Mouse (Mus musculus) stomach, postnatal 0 days (tissue): ENCODE data around the gene 1700023F06Rik. TPM values are rescaled to one million over a fixed set of nuclear protein-coding genes. Genes with fewer than 3 reads are reported as not detected.

Experiments
- ATAC-seq: fragments of 200-750 bp; cut with Nextera tagmentation; 2 replicates; pipeline ENCODE4 v1.8.0; 2017; ENCODE audit not compliant: low FRiP score, low TSS enrichment
- DNase-seq: peaks from one replicate; pipeline ENCODE4 v3.0.0-alpha.2; 2016; ENCODE audit warnings: low spot score
- H3K27ac ChIP-seq: fragments of 300-500 bp; sonication (generic); replicated peaks from 2 replicates; pipeline ENCODE4 v1.5.1; 2014; ENCODE audit warnings: mild to moderate bottlenecking, control low read depth
- H3K27me3 ChIP-seq: fragments of 300-500 bp; sonication (generic); 2 replicates; pipeline ENCODE4 v1.6.1; 2014; ENCODE audit warnings: low read length; ENCODE audit not compliant: control insufficient read depth, insufficient read depth
- H3K36me3 ChIP-seq: fragments of 300-500 bp; sonication (generic); 2 replicates; pipeline ENCODE4 v1.6.1; 2014; ENCODE audit warnings: low read length, mixed read lengths; ENCODE audit not compliant: control insufficient read depth, insufficient read depth
- H3K4me1 ChIP-seq: fragments of 300-500 bp; sonication (generic); replicated peaks from 2 replicates; pipeline ENCODE4 v1.6.1; 2014; ENCODE audit warnings: antibody characterized with exemption; ENCODE audit not compliant: control insufficient read depth, insufficient read depth
- H3K4me2 ChIP-seq: fragments of 300-500 bp; sonication (generic); replicated peaks from 2 replicates; pipeline ENCODE4 v1.6.1; 2014; ENCODE audit warnings: low read depth, mild to moderate bottlenecking, control low read depth, moderate library complexity
- H3K4me3 ChIP-seq: fragments of 300-500 bp; sonication (generic); 2 replicates; pipeline ENCODE4 v1.5.1; 2014; ENCODE audit warnings: low read depth, low read length, control low read depth
- H3K9ac ChIP-seq: fragments of 300-500 bp; sonication (generic); 2 replicates; pipeline ENCODE4 v1.6.1; 2014; ENCODE audit warnings: mild to moderate bottlenecking, low read length, control low read depth, mixed read lengths
- H3K9me3 ChIP-seq: fragments of 300-500 bp; sonication (generic); 2 replicates; pipeline ENCODE4 v1.6.1; 2016; ENCODE audit warnings: low read length; ENCODE audit not compliant: control insufficient read depth
- CTCF ChIP-seq: IDR thresholded peaks from 2 replicates; pipeline ENCODE4 v1.5.1; 2016; ENCODE audit warnings: antibody characterized with exemption, low read depth, mild to moderate bottlenecking, moderate library complexity
- EP300 ChIP-seq: optimal IDR thresholded peaks from 2 replicates; pipeline ENCODE3; 2016; ENCODE audit warnings: antibody characterized with exemption
- WGBS: fragments of 180-500 bp; shearing (Covaris S2); extraction: QIAGEN DNeasy Blood & Tissue Kit; methylation state at CpG from one replicate; pipeline ENCODE4 v1.1.7; 2014; 5-methylcytosine and 5-hydroxymethylcytosine counted together
- polyA plus RNA-seq: library from polyadenylated mRNA; unstranded; fragments of >200 nt; fragmentation: Nextera tagmentation; extraction: Ambion mirVana; gene quantifications from 2 replicates; pipeline ENCODE4 v1.2.1, GENCODE M21; 2015

The 1700023F06Rik gene
- polyA plus RNA-seq, result 1.0 and 1.7 TPM in 2 replicates

GRCm38 (mm10) chr11:103208458-103208857 is at the start of gene 1700023F06Rik:
TSS of gene 1700023F06Rik (minus strand) at chr11:103208558.
- H3K36me3 ChIP-seq, result no peaks in the 10 kb centered on the region
- no peak for ATAC-seq
- no peaks in the 10 kb centered on the region for H3K27me3 ChIP-seq
- H3K4me3 ChIP-seq, result no peak within 1 kb of the TSS
- no peak within 1 kb of the TSS for H3K27ac ChIP-seq
- no peak within 1 kb of the TSS for H3K4me2 ChIP-seq
- H3K9me3 ChIP-seq, result no peaks in the 10 kb centered on the region
- DNase-seq, result no peak
- no peak within 1 kb of the TSS for H3K9ac ChIP-seq
- WGBS, result 87% methylated on average over 3 of the region's 3 CpGs
- TF ChIP-seq CTCF (no peak), EP300 (no peak)
- H3K4me1 ChIP-seq, result no peaks in the 10 kb centered on the region

DNA sequence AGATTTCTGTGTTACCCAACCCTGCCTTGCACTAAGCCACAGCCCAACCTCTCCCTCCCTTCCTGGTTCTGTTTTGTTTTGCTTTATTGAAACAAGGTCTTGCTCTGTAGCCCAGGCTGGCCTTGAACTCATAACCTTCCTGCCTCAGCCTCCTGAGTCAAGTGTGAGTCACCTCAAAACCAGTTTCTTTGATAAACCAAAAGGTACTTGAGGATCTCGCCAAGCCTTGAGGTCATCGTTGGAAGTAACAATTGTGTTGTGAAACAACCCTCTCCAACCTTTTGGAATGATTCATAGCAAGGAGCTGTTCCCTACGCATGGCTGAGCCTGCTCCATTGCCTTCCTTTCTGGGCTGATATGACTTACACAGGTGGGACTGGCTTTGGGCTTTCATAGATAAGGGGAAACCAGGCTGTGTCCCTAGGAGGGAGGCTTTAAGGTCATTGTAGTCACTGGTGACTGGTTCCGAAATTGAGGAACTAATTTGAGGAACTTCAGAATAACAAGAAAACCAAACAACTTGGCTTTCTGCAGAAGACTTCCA is 49.7 kb upstream of the 1700023F06Rik start:
- WGBS, result 68% methylated on average over 4 of the region's 4 CpGs
- TF ChIP-seq CTCF, result no peak
- no peak for TF ChIP-seq EP300
- DNase-seq, result no peak

DNA sequence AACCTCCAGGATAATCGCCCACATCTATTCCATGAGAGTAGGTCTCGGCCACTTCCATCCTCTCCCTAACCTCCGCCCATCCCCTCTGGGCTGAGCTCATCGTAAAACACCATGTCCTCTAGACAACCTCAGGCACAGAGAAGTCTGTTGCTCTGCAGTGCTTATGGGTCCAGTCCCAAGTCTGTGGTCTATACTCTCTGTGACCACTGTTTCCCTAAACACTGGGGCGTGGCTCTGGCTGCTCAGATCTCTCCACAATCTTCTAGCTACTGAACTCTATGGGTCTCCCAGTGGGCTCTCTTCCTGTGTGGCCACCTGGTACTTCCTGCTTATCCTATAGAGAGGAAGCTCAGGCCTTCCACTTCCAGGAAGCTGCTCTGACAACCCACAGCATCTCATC is 45.2 kb upstream of the 1700023F06Rik start:
- WGBS, result 87% methylated on average over 5 of the region's 5 CpGs
- Histone ChIP-seq H3K36me3 (no peaks in the 10 kb centered on the region), H3K9ac (no peak overlapping the region), H3K9me3 (no peaks in the 10 kb centered on the region), H3K4me1 (no peaks in the 10 kb centered on the region), H3K4me3 (no peak overlapping the region), H3K27ac (no peak overlapping the region), H3K27me3 (no peaks in the 10 kb centered on the region), H3K4me2 (no peak overlapping the region)
- DNase-seq (no peak), ATAC-seq (no peak)
- no peak for TF ChIP-seq CTCF
- TF ChIP-seq EP300, result no peak

More for the DNA sequence above, 49.7 kb upstream of the 1700023F06Rik start:
- H3K4me2 ChIP-seq, result no peak overlapping the region
- H3K4me1 ChIP-seq, result peaks cover 7% of the 10 kb centered on the region
- no peak overlapping the region for H3K9ac ChIP-seq
- no peak for ATAC-seq
- H3K4me3 ChIP-seq, result no peak overlapping the region
- H3K27me3 ChIP-seq, result no peaks in the 10 kb centered on the region
- no peak overlapping the region for H3K27ac ChIP-seq
- H3K9me3 ChIP-seq, result no peaks in the 10 kb centered on the region
- no peaks in the 10 kb centered on the region for H3K36me3 ChIP-seq

- H3K27ac ChIP-seq, result no peak overlapping the region
- H3K36me3 ChIP-seq, result no peaks in the 10 kb centered on the region
- no peak overlapping the region for H3K4me3 ChIP-seq
- DNase-seq (no peak), ATAC-seq (no peak; the same call in 1 of the 2 replicates)
- H3K27me3 ChIP-seq, result no peaks in the 10 kb centered on the region
- H3K4me1 ChIP-seq, result peaks cover 2% of the 10 kb centered on the region
- H3K4me2 ChIP-seq, result no peak overlapping the region
- WGBS, result 85% methylated on average over 5 of the region's 5 CpGs
- no peak overlapping the region for H3K9ac ChIP-seq
- H3K9me3 ChIP-seq, result no peaks in the 10 kb centered on the region
- TF ChIP-seq CTCF (no peak), EP300 (no peak)
Measured at GRCm38 (mm10) chr11:103252380-103252779, 44.0 kb upstream of the 1700023F06Rik start.

DNA sequence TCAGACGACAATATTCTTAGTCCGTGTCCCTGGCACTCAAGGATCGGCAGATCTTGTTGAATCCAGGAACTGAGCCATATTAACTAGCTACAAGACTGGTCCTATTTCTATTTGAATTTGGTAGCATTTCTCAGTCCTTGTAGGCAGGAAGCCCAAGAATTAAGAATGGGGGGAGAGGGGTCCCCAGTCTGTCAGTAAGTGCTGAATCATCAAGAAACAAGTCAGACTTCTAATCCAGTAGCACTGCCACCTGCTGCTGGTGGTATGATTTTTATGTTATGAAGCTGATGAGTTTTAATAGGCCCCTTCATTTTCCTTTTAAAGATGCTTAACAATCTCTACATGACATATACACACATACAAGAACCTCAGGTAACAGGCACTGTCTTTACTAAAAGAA is 42.0 kb upstream of the 1700023F06Rik start:
- WGBS, result 73% methylated on average over 3 of the region's 3 CpGs

GRCm38 (mm10) chr11:103249509-103249908 is 41.2 kb upstream of the 1700023F06Rik start:
- no peaks in the 10 kb centered on the region for H3K9me3 ChIP-seq
- no peaks in the 10 kb centered on the region for H3K36me3 ChIP-seq
- H3K4me3 ChIP-seq, result no peak overlapping the region
- H3K27me3 ChIP-seq, result no peaks in the 10 kb centered on the region
- DNase-seq (no peak), ATAC-seq (no peak)
- no peak overlapping the region for H3K4me2 ChIP-seq
- H3K9ac ChIP-seq, result no peak overlapping the region
- peaks cover 14% of the 10 kb centered on the region for H3K4me1 ChIP-seq
- peak overlapping the region; percentile 49 for H3K27ac ChIP-seq
- WGBS, result 64% methylated on average over 6 of the region's 6 CpGs
- TF ChIP-seq EP300, result no peak
- no peak for TF ChIP-seq CTCF

More for the DNA sequence above, 42.0 kb upstream of the 1700023F06Rik start:
- no peak overlapping the region for H3K9ac ChIP-seq
- no peaks in the 10 kb centered on the region for H3K36me3 ChIP-seq
- no peaks in the 10 kb centered on the region for H3K27me3 ChIP-seq
- peaks cover 14% of the 10 kb centered on the region for H3K4me1 ChIP-seq
- H3K27ac ChIP-seq, result no peak overlapping the region
- H3K4me3 ChIP-seq, result no peak overlapping the region
- DNase-seq (no peak), ATAC-seq (no peak)
- H3K4me2 ChIP-seq, result no peak overlapping the region
- H3K9me3 ChIP-seq, result no peaks in the 10 kb centered on the region
- TF ChIP-seq CTCF (no peak), EP300 (no peak)
